Mouse (Mus musculus) megakaryocyte, embryonic 14.5 days (primary cell): ENCODE results near the gene Lrrc27.

Experiments used
- FLI1 ChIP-seq: IDR thresholded peaks from 2 replicates; pipeline ENCODE4 v1.6.1; 2012; ENCODE audit warnings: low read length, inconsistent platforms, mixed read lengths
- GATA1 ChIP-seq: IDR thresholded peaks from 3 replicates; pipeline ENCODE4 v1.6.1; 2012; ENCODE audit warnings: mixed read lengths, low read length, inconsistent platforms, borderline replicate concordance

- TF ChIP-seq FLI1, result no peak
- TF ChIP-seq GATA1, result no peak
Measured at GRCm38 (mm10) chr7:139208773-139209095, 4.1 kb upstream of the Lrrc27 start.
